Mouse (Mus musculus): ENCODE results near the gene Fam174a.

Fam174a gene

DNA sequence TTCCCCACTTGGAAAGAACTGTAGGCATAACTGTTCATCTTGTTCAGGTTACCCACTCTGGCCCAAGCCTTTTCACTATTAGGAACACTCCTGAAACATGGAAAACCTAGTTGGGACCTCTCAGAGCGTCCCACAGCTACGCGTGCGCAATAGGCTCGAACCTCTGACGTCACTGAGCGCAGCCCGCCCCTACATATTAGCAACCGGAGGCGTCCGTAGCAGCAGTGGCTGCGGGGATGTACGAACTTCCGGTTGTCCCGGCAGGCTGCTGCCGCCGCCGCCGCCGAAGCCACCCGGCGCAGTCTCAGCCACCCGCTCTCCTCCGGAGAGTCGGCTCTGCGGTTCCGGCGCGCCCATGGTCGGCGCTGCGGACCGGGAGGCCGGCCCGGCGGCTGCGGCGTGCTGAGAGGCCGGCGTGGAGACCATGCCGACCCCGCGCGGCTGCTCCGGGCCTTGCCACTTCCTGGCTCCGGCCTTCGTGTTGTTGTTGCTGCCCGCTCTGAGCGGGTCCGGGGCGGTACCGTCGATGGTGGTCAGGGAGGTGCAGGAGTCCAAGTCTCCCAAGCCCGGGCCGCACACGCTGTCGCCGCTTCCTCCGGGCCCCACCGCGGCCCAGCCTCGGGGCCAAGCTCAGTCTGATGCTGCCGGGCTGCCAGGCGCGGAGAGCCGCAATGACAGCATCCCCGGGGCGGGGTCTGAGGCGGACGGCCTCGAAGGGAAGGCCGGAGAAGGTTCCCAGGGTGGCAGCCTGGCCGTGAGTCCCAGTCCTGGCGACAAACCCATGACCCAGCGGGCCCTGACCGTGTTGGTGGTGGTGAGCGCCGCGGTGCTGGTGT lies at the start of gene Fam174a:
Gene Fam174a, plus strand, starts transcription at position 231 of the 836 bp plus-strand sequence.
- DNase-seq = peak; percentile 95 to 96

- DNase-seq = no peak
Measured at GRCm38 (mm10) chr1:95263843-95264242, 49.6 kb upstream of the Fam174a start.

- peak in 1 of 2 experiments; percentile 2 for DNase-seq
Measured at GRCm38 (mm10) chr1:95267950-95268724, 45.3 kb upstream of the Fam174a start.

GRCm38 (mm10) chr1:95273321-95273720 lies 40.1 kb upstream of the Fam174a start:
- no peak for DNase-seq

DNA sequence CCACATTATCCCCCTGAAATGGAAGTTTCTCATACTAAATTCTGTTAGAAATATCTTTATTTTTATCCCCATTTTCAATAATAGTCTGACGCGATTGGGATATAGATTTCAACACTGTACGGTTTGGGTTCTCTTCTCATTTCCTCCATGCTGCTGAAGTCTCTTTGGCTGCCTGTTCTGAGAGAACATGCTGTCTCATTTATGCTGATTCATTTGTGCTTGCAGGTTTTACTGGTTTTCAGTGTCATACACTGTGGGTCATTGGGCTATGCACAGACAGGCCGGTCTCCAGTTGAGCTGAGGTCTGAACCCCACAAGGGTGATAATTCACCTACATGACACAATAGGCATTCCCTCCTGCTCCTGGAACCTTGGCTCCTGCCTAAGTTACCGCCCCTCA lies 5.1 kb upstream of the Fam174a start:
- DNase-seq = no peak

- no peak for DNase-seq
Measured at GRCm38 (mm10) chr1:95314229-95314555, 769 bp downstream of the Fam174a start.

DNA sequence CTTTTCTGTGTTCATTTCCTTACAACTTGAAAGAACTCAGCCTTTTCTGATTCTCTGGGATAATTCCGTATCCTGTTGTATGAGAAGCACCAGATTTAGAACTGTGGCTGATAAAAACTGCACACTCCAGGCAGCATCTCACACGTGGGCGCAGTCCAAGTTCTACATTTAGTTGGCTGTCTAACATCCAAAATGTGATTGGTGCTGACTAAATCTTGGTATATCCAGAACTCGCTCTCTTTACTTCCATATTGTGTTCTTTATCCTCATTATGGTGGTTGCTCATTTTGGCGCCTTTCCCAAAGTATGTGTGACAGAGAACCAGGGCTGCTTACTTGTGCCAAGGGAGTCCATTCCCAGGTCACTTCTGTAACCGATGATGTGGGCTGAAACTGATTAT lies 2.6 kb downstream of the Fam174a start:
- DNase-seq = no peak

GRCm38 (mm10) chr1:95322219-95322618 lies 8.8 kb downstream of the Fam174a start:
- no peak for DNase-seq

DNA sequence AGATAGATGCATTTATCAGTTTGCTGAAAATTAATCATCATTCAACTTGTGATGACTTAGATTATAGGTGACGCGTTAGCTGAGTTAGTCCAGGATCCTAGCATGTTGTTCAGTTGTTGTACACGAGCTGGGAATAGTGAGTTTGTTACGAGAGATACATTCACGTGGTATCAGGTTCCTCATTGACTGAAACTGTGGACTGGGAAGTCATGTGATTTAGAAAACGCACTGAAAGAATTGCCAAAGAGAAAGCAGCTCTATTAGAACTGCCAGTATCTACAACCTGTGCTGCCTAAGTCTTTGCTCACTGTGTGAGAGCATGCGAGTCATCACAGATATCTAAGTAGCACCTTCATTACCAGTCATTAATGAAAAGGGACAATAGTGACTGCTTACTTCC lies 9.6 kb downstream of the Fam174a start:
- no peak for DNase-seq

- no peak for DNase-seq
Measured at GRCm38 (mm10) chr1:95326856-95327255, 13.4 kb downstream of the Fam174a start.

- no peak for DNase-seq
Measured at GRCm38 (mm10) chr1:95339618-95340017, 26.2 kb downstream of the Fam174a start.

- no peak for DNase-seq
Measured at GRCm38 (mm10) chr1:95342242-95342641, 28.8 kb downstream of the Fam174a start.

- DNase-seq = no peak
Measured at GRCm38 (mm10) chr1:95343585-95344485, 30.4 kb downstream of the Fam174a start.

DNA sequence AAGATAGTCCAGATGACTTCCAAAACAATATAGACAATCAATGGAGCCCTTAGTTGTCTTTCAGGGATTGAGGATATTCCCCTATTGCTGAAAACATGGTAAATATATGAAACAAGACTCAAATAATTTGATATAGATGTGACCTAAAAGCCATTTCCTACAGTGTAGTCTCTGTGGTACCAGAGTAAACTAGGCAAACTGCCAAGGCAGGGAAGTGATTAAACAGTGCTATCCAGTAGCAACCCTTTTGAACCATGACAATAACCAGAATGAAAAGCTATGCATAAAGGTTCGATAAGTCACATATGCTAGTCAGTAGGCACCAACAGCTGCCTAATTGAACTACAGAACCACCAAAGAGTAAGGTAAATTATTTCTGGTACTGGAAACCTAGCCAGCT lies 40.7 kb downstream of the Fam174a start:
- DNase-seq = no peak

GRCm38 (mm10) chr1:95356904-95357303 lies 43.5 kb downstream of the Fam174a start:
- DNase-seq = no peak

DNA sequence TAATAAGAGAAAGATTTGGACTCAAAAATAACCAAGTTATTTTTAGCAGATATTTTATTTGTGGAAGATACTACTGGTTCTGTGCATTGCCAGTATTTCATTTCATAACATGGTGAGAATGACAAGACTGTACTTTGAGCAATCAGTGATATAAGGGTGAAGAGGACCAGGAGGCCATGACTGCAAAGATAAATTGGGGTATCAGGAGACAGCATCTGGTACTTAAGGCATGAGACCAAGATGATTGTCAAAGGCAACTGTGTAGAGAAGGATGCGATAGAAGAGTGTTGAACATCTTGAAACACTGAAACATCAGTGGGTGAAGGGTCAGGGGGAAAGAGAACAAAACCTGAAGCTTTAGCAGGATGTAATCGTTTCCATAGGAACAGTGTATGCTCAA lies 50.3 kb downstream of the Fam174a start:
- no peak for DNase-seq

DNA sequence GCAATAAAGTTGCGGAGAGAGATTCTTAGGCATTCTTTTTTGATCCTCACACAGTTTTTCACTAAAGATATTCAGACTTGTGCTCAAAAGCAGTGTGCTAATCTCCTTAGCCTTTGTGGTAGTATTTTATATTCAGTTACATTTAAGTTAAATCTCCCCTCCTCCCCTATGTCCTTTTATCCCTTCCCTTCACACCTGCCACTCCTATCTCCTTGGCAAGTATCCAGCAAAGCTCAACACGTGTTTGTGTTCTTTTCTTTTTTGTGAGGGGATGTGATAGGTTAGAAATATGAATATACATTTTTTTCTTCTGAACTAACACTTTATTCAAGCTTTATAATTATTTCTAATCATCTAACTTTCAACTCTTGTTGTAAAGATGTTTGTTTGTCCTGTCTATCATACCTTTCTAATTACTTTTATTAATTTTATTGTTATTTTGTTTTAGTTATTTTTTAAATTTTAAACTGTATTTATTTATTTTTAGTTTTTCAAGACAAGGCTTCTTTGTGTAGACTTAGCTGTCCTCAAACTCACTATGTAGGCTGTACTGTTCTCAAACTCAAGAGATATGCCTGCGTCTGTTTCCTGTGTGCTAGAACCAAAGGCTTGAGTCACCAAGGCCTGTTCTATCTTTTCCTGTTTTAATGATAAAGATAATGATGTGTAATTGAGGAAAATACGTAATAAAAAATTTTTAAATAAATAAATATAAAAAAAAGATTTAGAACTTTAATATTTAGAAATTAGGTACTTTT lies 53.4 kb downstream of the Fam174a start:
- DNase-seq = no peak

- no peak for DNase-seq
Measured at GRCm38 (mm10) chr1:95367748-95368147, 54.3 kb downstream of the Fam174a start.

DNA sequence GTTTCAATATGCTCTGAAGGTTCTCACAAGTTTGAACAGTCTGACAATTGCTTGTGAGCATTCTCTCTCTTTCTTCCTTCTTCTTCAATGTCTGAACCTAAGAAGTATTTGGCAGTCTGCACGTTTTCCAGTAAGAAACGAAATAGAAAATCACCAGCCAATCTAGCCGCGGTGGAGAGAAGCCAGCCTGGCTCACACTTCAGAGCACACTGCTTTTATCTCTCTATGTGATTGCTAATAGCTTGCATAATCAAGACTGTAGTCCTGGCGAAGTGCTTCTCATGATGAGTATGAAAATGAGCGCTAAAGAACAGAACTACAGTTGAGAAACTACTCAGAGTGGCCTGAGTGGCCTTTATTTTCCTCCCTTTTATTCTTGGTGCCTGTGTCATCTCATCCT lies 62.0 kb downstream of the Fam174a start:
- DNase-seq = no peak

- DNase-seq = no peak
Measured at GRCm38 (mm10) chr1:95381028-95381427, 67.6 kb downstream of the Fam174a start.

Measured in lung, adult 18-20 months (tissue).